In genomic region chr6:116047896-116048295, GRCm38 (mm10) we compare ENCODE assay signal across 20 mouse cellular contexts. TPM values are rescaled to one million over a fixed set of nuclear protein-coding genes. Genes with fewer than 3 reads are reported as not detected.
DNase-seq lines count a peak whose midpoint lies in the region; ATAC-seq and TF ChIP-seq lines count a peak whose summit lies in the region.
"Had no signal": no experiment of that assay in that cellular context is flagged by ENCODE, and none has a peak within 500 bp of the region (broad histone marks: within the 10 kb centered on the region; RNA-seq: fewer than 3 reads in every experiment).

No protein-coding gene starts in this region.

- peaks cover 54% of the 10 kb centered on the region for H3K4me1 ChIP-seq in heart, embryonic 13.5 days
- no peaks in the 10 kb centered on the region; the same call in 1 of the 2 replicates for H3K4me1 ChIP-seq in kidney, adult 2 months (ENCODE audit: control insufficient read depth, insufficient read depth, low read length)
- H3K4me1 ChIP-seq in kidney, embryonic 14.5 days (ENCODE audit: control insufficient read depth, insufficient read depth, low read length) = no peaks in the 10 kb centered on the region
- 0 out of 2 replicates have a peak, but pooled peaks cover 4% of the 10 kb centered on the region for H3K4me1 ChIP-seq in liver, embryonic 11.5 days (replicated peaks; ENCODE audit: control insufficient read depth, insufficient read depth, low read length)
- H3K4me1 ChIP-seq in forebrain, postnatal 0 days (ENCODE audit: insufficient read depth) = peaks cover 17% of the 10 kb centered on the region
- H3K4me1 ChIP-seq: embryonic facial prominence, embryonic 12.5 days; lung, embryonic 15.5 days had no signal

- H3K9me3 ChIP-seq in heart, embryonic 13.5 days = peaks cover under 1% of the 10 kb centered on the region; the same call in 1 of the 2 replicates
- peaks cover under 1% of the 10 kb centered on the region; the same call in 1 of the 2 replicates for H3K9me3 ChIP-seq in kidney, embryonic 14.5 days (ENCODE audit: control insufficient read depth, low read length)
- H3K9me3 ChIP-seq in liver, embryonic 11.5 days (ENCODE audit: control insufficient read depth, low read length) = peaks cover under 1% of the 10 kb centered on the region; the same call in 1 of the 2 replicates
- peaks cover under 1% of the 10 kb centered on the region for H3K9me3 ChIP-seq in forebrain, postnatal 0 days (ENCODE audit: low read length)
- H3K9me3 ChIP-seq: embryonic facial prominence, embryonic 12.5 days; forebrain, embryonic 13.5 days; lung, embryonic 15.5 days had no signal

- ATAC-seq in heart, embryonic 13.5 days (ENCODE audit: extremely low read depth, insufficient number of reproducible peaks, low FRiP score, low TSS enrichment) = no peak
- ATAC-seq in kidney, embryonic 14.5 days (ENCODE audit: low FRiP score, low TSS enrichment) = no peak
- peak; percentile 66 for ATAC-seq in liver, embryonic 11.5 days (replicated peaks; ENCODE audit: low FRiP score)
- ATAC-seq in forebrain, postnatal 0 days = no peak
- ATAC-seq: forebrain, embryonic 13.5 days had no signal

- peak overlapping the region; percentile 34 for H3K27ac ChIP-seq in heart, embryonic 13.5 days (replicated peaks)
- no peak overlapping the region for H3K27ac ChIP-seq in kidney, adult 2 months (ENCODE audit: insufficient read depth, low read depth, low read length)
- no peak overlapping the region for H3K27ac ChIP-seq in kidney, embryonic 14.5 days (ENCODE audit: low read depth, low read length)
- no peak overlapping the region for H3K27ac ChIP-seq in liver, embryonic 11.5 days (ENCODE audit: low read depth, low read length)
- H3K27ac ChIP-seq in forebrain, postnatal 0 days (ENCODE audit: low read depth, low read length) = no peak overlapping the region
- H3K27ac ChIP-seq: embryonic facial prominence, embryonic 12.5 days; forebrain, embryonic 13.5 days; lung, embryonic 15.5 days had no signal

- no peak for DNase-seq in heart, postnatal 36 days
- no peak for DNase-seq in kidney, adult 2 months
- DNase-seq in brain, adult 2 months (ENCODE audit: low read depth, low spot score) = peak; percentile 52
- DNase-seq in liver, embryonic 11.5 days (ENCODE audit: low spot score) = no peak
- DNase-seq in forebrain, postnatal 0 days = no peak
- no peak for DNase-seq in urinary bladder, adult 18-20 months (ENCODE audit: low spot score in 2 of 2)
- DNase-seq: B cell, adult 2 months; cerebellum, adult 8-10 months; gastrocnemius, postnatal 36 days; kidney, adult 8-10 months; kidney, postnatal 4 days; midbrain, embryonic 14.5 days; right cerebral cortex, postnatal 25 days; thymus, postnatal 36 days had no signal

- WGBS in heart, embryonic 13.5 days = 6% methylated on average over 1 of the region's 1 CpGs
- WGBS in kidney, adult 2 months = 57% methylated on average over 1 of the region's 1 CpGs
- 60% methylated on average over 1 of the region's 1 CpGs for WGBS in kidney, embryonic 14.5 days
- WGBS in liver, embryonic 11.5 days = 38% methylated on average over 1 of the region's 1 CpGs
- 52% methylated on average over 1 of the region's 1 CpGs for WGBS in forebrain, postnatal 0 days

- H3K36me3 ChIP-seq in heart, embryonic 13.5 days = peaks cover 8% of the 10 kb centered on the region
- no peaks in the 10 kb centered on the region; the same call in 1 of the 2 replicates for H3K36me3 ChIP-seq in kidney, adult 2 months (ENCODE audit: control insufficient read depth, insufficient read depth, low read length)
- peaks cover 6% of the 10 kb centered on the region; the same call in 1 of the 2 replicates for H3K36me3 ChIP-seq in kidney, embryonic 14.5 days (ENCODE audit: control insufficient read depth, insufficient read depth, low read length)
- no peaks in the 10 kb centered on the region for H3K36me3 ChIP-seq in liver, embryonic 11.5 days (ENCODE audit: control insufficient read depth, insufficient read depth, low read length)
- H3K36me3 ChIP-seq in forebrain, postnatal 0 days (ENCODE audit: insufficient read depth) = peaks cover 2% of the 10 kb centered on the region; the same call in 1 of the 2 replicates
- H3K36me3 ChIP-seq: embryonic facial prominence, embryonic 12.5 days; lung, embryonic 15.5 days had no signal

- TF ChIP-seq POLR2A in kidney, adult 2 months (IDR thresholded peaks at IDR 0.05; ENCODE audit: low read depth, low read length) = no peak

- no peak overlapping the region for H3K4me2 ChIP-seq in heart, embryonic 13.5 days
- no peak overlapping the region for H3K4me2 ChIP-seq in kidney, embryonic 14.5 days (replicated peaks; ENCODE audit: low read depth, low read length)
- no peak overlapping the region for H3K4me2 ChIP-seq in liver, embryonic 11.5 days
- no peak overlapping the region for H3K4me2 ChIP-seq in forebrain, postnatal 0 days (ENCODE audit: low read depth)
- H3K4me2 ChIP-seq: embryonic facial prominence, embryonic 12.5 days; forebrain, embryonic 13.5 days; lung, embryonic 15.5 days had no signal

- peak overlapping the region; percentile 28; the same call in 1 of the 2 replicates for H3K9ac ChIP-seq in heart, embryonic 13.5 days
- H3K9ac ChIP-seq in kidney, embryonic 14.5 days (ENCODE audit: low read depth, low read length) = no peak overlapping the region
- H3K9ac ChIP-seq in liver, embryonic 11.5 days (ENCODE audit: low read depth, low read length) = no peak overlapping the region
- H3K9ac ChIP-seq in forebrain, postnatal 0 days = no peak overlapping the region
- H3K9ac ChIP-seq: embryonic facial prominence, embryonic 12.5 days; forebrain, embryonic 13.5 days; lung, embryonic 15.5 days had no signal

- intact Hi-C loops in heart, postnatal 36 days (cut with DNase I) = no loop called here

- no peak overlapping the region for H3K4me3 ChIP-seq in heart, embryonic 13.5 days
- no peak overlapping the region for H3K4me3 ChIP-seq in kidney, adult 2 months (ENCODE audit: insufficient read depth, low read depth, low read length)
- H3K4me3 ChIP-seq in kidney, embryonic 14.5 days (ENCODE audit: low read length) = no peak overlapping the region
- H3K4me3 ChIP-seq in liver, embryonic 11.5 days (ENCODE audit: low read depth, low read length) = no peak overlapping the region
- H3K4me3 ChIP-seq in forebrain, postnatal 0 days (ENCODE audit: low read depth, low read length) = no peak overlapping the region
- H3K4me3 ChIP-seq: embryonic facial prominence, embryonic 12.5 days; erythroblast, embryonic 14.5 days; forebrain, embryonic 13.5 days; lung, embryonic 15.5 days had no signal

- 0 out of 2 replicates have a peak, but pooled peaks have one; percentile 9 for TF ChIP-seq CTCF in kidney, adult 2 months (conservative IDR thresholded peaks at IDR 0.05; ENCODE audit: insufficient read depth, insufficient read length, low read depth, low read length)
- TF ChIP-seq CTCF in forebrain, postnatal 0 days (IDR thresholded peaks at IDR 0.05; ENCODE audit: low read depth) = no peak

- H3K27me3 ChIP-seq in heart, embryonic 13.5 days (replicated peaks) = no peaks in the 10 kb centered on the region
- no peaks in the 10 kb centered on the region for H3K27me3 ChIP-seq in kidney, adult 2 months (replicated peaks; ENCODE audit: control insufficient read depth, insufficient read depth, low read length)
- H3K27me3 ChIP-seq in kidney, embryonic 14.5 days (ENCODE audit: control insufficient read depth, insufficient read depth, low read length) = no peaks in the 10 kb centered on the region
- no peaks in the 10 kb centered on the region for H3K27me3 ChIP-seq in liver, embryonic 11.5 days (replicated peaks; ENCODE audit: control insufficient read depth, insufficient read depth, low read length)
- no peaks in the 10 kb centered on the region for H3K27me3 ChIP-seq in forebrain, postnatal 0 days (ENCODE audit: insufficient read depth, low read length)
- H3K27me3 ChIP-seq: embryonic facial prominence, embryonic 12.5 days; forebrain, embryonic 13.5 days; lung, embryonic 15.5 days had no signal

RNA-seq across cellular contexts. Expression of gene Plxnd1, which starts 53.1 kb away (rescaled TPM):
- 39.6 and 43.5 TPM in 2 replicates for polyA plus RNA-seq in heart, embryonic 13.5 days (2015; fragmentation: Nextera tagmentation; extraction: Ambion mirVana)
- 10 to 100 TPM; 69.9 to 74.6 TPM for total RNA-seq in heart, postnatal 36 days (2021)
- 54.2 and 60.2 TPM in 2 replicates for polyA plus RNA-seq in kidney, adult 2 months (2012; rRNA removed)
- polyA plus RNA-seq in kidney, embryonic 14.5 days (2014; fragmentation: Nextera tagmentation; extraction: Ambion mirVana) = 58.3 and 62.7 TPM in 2 replicates
- 25.6 and 27.8 TPM in 2 replicates for polyA plus RNA-seq in liver, embryonic 11.5 days (2014; fragmentation: Nextera tagmentation; extraction: Ambion mirVana)
- total RNA-seq in forebrain, postnatal 0 days (2014; rRNA removed) = 44.1 and 63.3 TPM in 2 replicates
- polyA plus RNA-seq in forebrain, postnatal 0 days (2015; fragmentation: Nextera tagmentation; extraction: Ambion mirVana) = 16.9 and 17.6 TPM in 2 replicates
